Mouse (Mus musculus) heart, adult 2 months (tissue): Measurements from ENCODE around the gene Dlst.

Experiments
- CTCF ChIP-seq: fragments of 200-600 bp; IDR thresholded peaks from 2 replicates; pipeline ENCODE4 v1.8.1; 2022; ENCODE audit warnings: antibody characterized with exemption, mild to moderate bottlenecking, moderate library complexity
- EP300 ChIP-seq: fragments of 200-500 bp; IDR thresholded peaks from 2 replicates; pipeline ENCODE4 v1.6.1; 2011; ENCODE audit warnings: low read depth, low read length, control low read depth; ENCODE audit not compliant: insufficient read depth

DNA sequence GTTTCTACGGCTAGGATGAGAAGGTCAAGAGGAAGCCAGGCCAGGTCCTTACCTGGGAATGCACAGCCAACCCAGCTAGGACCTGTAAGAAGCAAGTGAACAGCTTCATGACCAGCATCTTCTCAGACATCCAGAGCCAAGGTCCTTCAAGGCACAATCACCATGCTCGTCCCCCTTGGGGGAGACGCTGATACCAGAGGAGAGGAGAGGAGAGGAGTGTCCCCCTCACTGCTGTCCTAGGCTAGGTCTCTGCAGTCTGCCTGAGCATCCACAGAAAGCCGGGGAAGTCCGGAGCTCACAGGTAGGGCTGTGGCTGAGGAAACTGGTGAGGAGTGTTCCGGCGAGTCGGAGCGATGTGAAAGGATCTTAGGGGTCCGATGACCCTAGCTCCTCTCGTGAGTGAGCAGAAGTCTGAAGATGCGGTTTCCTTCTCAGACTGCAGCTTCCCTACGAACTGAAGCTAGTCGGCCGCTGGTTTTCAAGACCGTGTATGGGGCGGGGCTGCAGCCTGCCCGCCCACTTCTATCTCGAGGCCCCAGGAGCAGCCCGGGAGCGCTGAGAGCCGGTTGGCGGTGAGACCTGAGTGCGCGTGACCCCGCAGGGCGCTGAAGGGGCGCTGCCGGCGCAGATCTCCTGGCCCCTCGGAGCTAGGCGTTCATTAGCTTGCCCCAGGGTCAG lies 66.4 kb downstream of the Dlst start:
- TF ChIP-seq EP300 (0 out of 2 replicates have a peak, but pooled peaks have one; percentile 6), CTCF (no peak)
